Mouse (Mus musculus): ENCODE results near the gene Smim27. TPM values are rescaled to one million over a fixed set of nuclear protein-coding genes. Genes with fewer than 3 reads are reported as not detected.
A peak's percentile ranks its signal among the peaks of the same experiment; 100 is the strongest.

The Smim27 gene
- polyA plus RNA-seq, 1 experiment from 2014 or later, result 62.9 TPM

DNA sequence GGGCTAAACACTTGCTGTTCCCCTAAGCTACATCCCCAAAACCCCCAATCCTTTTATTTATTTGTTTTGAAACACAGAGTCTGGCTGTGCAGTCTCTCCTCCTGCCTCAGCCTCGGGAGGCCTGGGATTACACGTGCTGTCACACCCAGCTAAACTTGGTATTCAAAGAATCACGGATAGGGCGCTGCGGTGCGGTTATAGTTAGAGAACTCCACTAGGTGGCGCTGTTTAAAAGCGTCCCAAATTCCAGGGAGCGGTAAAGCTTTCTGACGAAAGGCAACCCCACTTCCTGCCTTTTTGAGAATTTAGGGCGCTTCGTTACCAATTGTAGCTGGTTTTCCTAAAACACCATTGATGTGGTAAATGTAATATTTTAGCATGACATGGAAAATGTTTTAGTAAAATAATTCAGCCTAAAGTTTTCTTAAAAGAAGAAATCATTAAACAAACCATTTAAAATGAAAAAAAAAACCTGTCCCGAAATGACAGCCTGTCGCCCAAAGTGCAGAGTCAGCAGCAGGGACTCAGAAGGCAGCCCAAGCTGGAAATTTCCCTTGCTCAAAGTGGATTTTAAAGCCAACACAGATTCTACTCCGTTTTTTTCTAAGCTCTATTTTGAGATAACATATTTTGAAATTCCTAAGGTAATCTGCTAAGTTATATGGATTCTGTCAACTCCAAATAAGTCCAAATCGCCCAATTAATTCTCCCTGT is 31.9 kb downstream of the Smim27 start:
- WGBS, result 10% methylated on average over 16 of the region's 16 CpGs
- H3K4me2 ChIP-seq (ENCODE audit: low read length), result peak overlapping the region; percentile 14
- ATAC-seq (replicated peaks; ENCODE audit: low FRiP score, low read depth) (peak; percentile 83), DNase-seq (ENCODE audit: low spot score) (peak; percentile 94)
- H3K9me3 ChIP-seq (replicated peaks; ENCODE audit: low read length), result no peaks in the 10 kb centered on the region
- H3K36me3 ChIP-seq (ENCODE audit: insufficient read depth, low read length), result no peaks in the 10 kb centered on the region
- no peak overlapping the region for H3K4me3 ChIP-seq (replicated peaks; ENCODE audit: low read depth, low read length)
- TF ChIP-seq CTCF (IDR thresholded peaks at IDR 0.05; ENCODE audit: low read depth), result peak; percentile 95
- H3K4me1 ChIP-seq (replicated peaks; ENCODE audit: insufficient read depth, low read length), result no peaks in the 10 kb centered on the region
- H3K27me3 ChIP-seq (ENCODE audit: insufficient read depth, low read length), result no peaks in the 10 kb centered on the region
- no peak overlapping the region for H3K27ac ChIP-seq
- no peak overlapping the region for H3K9ac ChIP-seq (ENCODE audit: low read depth, low read length)

DNA sequence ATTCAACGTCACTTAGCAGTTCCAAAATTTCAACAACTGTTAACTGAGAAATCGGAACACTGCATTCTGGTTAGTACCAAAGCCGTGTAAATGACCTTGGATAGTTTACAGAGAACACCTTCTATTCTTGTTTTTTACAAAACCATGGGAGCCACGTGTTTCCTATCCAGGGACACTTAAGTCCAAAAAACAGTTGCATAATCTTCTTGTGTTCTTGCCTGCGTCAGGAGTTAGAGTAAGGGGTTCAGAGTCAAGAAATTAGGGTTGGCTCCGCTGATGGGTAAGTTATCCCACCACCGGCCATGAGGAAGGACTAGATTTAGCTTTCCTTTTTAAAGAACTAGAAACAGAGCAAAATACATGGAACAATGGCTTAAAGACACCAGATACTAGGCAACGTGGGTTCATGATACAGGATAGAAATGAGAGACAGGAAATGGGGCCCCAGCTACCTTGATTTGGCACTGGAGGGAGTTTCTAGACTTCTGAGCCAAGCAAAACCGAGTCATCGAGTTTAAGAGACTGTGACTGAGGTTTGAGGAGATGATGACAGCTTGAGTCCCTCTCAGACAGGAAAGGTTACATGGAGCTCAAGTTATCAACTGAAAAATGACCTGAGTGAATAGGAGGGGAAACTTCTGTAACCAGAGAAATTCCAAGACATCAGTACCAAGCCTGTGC is 33.2 kb downstream of the Smim27 start:
- Histone ChIP-seq H3K27me3 (ENCODE audit: insufficient read depth, low read length) (no peaks in the 10 kb centered on the region), H3K27ac (no peak overlapping the region), H3K4me2 (ENCODE audit: low read length) (no peak overlapping the region), H3K4me1 (replicated peaks; ENCODE audit: insufficient read depth, low read length) (no peaks in the 10 kb centered on the region), H3K36me3 (ENCODE audit: insufficient read depth, low read length) (no peaks in the 10 kb centered on the region), H3K4me3 (replicated peaks; ENCODE audit: low read depth, low read length) (no peak overlapping the region), H3K9ac (ENCODE audit: low read depth, low read length) (no peak overlapping the region), H3K9me3 (replicated peaks; ENCODE audit: low read length) (no peaks in the 10 kb centered on the region)
- DNase-seq (ENCODE audit: low spot score), result no peak
- no peak for TF ChIP-seq CTCF (IDR thresholded peaks at IDR 0.05; ENCODE audit: low read depth)
- ATAC-seq (replicated peaks; ENCODE audit: low FRiP score, low read depth), result no peak
- WGBS, result 69% methylated on average over 10 of the region's 10 CpGs

DNA sequence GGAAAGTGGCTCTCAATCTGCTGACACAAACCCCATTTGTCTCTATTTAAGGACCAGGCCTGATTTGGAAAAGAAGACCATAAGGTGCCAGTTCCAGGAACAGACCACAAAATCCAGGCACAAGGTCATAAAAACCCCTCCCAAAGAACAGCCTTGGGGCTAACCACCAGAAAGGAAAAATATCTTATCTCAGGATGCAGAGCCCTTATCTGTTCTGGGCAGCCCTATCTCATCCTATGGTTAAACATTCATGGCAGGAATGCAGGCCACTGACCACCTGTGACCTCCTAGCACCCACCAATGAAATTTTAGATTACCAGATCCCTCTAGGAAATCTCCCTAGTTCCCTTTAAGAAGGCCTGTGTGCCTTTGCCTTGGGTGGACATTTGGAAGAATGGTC is 40.3 kb downstream of the Smim27 start:
- ATAC-seq (replicated peaks; ENCODE audit: low FRiP score, low read depth) (no peak), DNase-seq (ENCODE audit: low spot score) (no peak)
- TF ChIP-seq CTCF (IDR thresholded peaks at IDR 0.05; ENCODE audit: low read depth), result no peak
- Histone ChIP-seq H3K9me3 (replicated peaks; ENCODE audit: low read length) (no peaks in the 10 kb centered on the region), H3K9ac (ENCODE audit: low read depth, low read length) (no peak overlapping the region), H3K4me3 (replicated peaks; ENCODE audit: low read depth, low read length) (no peak overlapping the region), H3K4me1 (replicated peaks; ENCODE audit: insufficient read depth, low read length) (no peaks in the 10 kb centered on the region), H3K36me3 (ENCODE audit: insufficient read depth, low read length) (no peaks in the 10 kb centered on the region), H3K27me3 (ENCODE audit: insufficient read depth, low read length) (no peaks in the 10 kb centered on the region), H3K27ac (no peak overlapping the region), H3K4me2 (ENCODE audit: low read length) (no peak overlapping the region)

DNA sequence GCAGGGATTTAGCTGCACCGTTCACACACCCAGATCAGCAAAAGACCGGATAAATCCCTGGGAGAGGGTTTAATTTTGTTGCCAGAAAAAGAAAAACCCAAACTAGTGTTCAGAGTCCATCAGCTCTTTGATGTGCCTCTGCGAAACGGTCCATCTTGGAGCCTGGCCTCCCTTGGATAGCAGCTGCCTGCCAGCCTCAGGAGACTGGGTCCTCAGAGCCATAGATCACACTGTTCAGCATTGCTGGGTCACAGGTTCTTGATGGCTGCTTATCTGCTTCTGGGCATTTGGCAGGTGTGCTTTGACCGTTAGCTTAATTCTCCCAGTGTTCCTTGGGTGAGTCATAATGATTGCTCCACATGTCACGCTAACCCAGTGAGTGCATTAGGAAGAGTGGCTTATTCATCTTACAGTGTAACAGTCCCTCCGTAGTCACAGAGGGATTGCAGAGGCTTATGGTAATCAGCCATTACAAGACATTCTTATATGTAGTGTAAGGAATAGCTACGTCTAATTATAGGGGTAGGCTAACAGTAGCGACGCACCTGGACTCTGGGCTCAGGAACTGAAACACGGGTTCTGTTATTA is 41.5 kb downstream of the Smim27 start:
- no peaks in the 10 kb centered on the region for H3K9me3 ChIP-seq (replicated peaks; ENCODE audit: low read length)
- TF ChIP-seq CTCF (IDR thresholded peaks at IDR 0.05; ENCODE audit: low read depth), result no peak
- ATAC-seq (replicated peaks; ENCODE audit: low FRiP score, low read depth), result no peak
- no peaks in the 10 kb centered on the region for H3K36me3 ChIP-seq (ENCODE audit: insufficient read depth, low read length)
- no peaks in the 10 kb centered on the region for H3K4me1 ChIP-seq (replicated peaks; ENCODE audit: insufficient read depth, low read length)
- 81% methylated on average over 11 of the region's 11 CpGs for WGBS
- H3K4me3 ChIP-seq (replicated peaks; ENCODE audit: low read depth, low read length), result no peak overlapping the region
- no peaks in the 10 kb centered on the region for H3K27me3 ChIP-seq (ENCODE audit: insufficient read depth, low read length)
- DNase-seq (ENCODE audit: low spot score), result no peak
- no peak overlapping the region for H3K4me2 ChIP-seq (ENCODE audit: low read length)
- no peak overlapping the region for H3K9ac ChIP-seq (ENCODE audit: low read depth, low read length)
- no peak overlapping the region for H3K27ac ChIP-seq

DNA sequence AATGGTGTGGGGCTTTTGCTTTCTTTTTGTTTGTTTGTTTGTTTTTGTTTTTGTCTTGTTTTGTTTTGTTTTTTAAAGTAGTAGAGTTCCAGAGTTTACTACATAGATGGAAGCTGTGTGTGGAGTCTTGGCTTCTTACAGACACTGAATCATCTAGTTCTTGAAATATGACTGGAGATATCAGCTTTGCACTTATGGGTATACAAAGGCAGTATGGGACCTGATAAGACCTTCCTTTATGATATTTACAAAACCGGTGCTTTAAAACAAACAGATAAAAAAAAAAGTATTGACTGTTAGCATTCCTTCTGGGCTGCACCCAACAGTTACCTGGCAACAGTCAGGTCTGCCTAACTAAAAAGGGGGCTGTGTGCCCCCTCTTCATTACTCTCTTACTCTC is 42.8 kb downstream of the Smim27 start:
- no peak for TF ChIP-seq CTCF (IDR thresholded peaks at IDR 0.05; ENCODE audit: low read depth)
- no peak for ATAC-seq (replicated peaks; ENCODE audit: low FRiP score, low read depth)

DNA sequence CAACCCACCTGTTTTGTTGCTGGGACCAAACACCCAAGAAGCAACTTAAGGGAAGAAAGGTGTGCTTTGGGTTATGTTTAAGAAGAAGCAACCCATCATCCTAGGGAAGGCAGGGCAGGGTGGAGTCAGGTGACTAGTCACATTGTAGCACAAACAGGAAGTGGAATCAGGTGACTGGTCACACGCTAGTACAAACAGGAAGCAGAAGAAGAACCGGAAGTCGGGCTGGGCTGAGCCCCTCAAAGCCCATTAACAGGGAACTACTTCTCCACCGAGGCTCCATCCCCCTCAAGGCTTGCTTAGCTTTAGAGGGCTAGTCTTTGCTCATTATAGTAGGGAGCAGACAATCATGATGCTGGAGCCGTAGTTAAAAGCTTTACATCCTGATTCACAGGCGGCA is 43.6 kb downstream of the Smim27 start:
- H3K4me3 ChIP-seq (replicated peaks; ENCODE audit: low read depth, low read length), result no peak overlapping the region
- H3K9me3 ChIP-seq (replicated peaks; ENCODE audit: low read length), result no peaks in the 10 kb centered on the region
- no peaks in the 10 kb centered on the region for H3K27me3 ChIP-seq (ENCODE audit: insufficient read depth, low read length)
- no peak overlapping the region for H3K9ac ChIP-seq (ENCODE audit: low read depth, low read length)
- no peak for ATAC-seq (replicated peaks; ENCODE audit: low FRiP score, low read depth)
- no peak for TF ChIP-seq CTCF (IDR thresholded peaks at IDR 0.05; ENCODE audit: low read depth)
- WGBS, result 71% methylated on average over 6 of the region's 6 CpGs
- H3K27ac ChIP-seq, result no peak overlapping the region
- DNase-seq (ENCODE audit: low spot score), result no peak
- no peak overlapping the region for H3K4me2 ChIP-seq (ENCODE audit: low read length)
- no peaks in the 10 kb centered on the region for H3K4me1 ChIP-seq (replicated peaks; ENCODE audit: insufficient read depth, low read length)
- no peaks in the 10 kb centered on the region for H3K36me3 ChIP-seq (ENCODE audit: insufficient read depth, low read length)

More for the DNA sequence above, 42.8 kb downstream of the Smim27 start:
- H3K9ac ChIP-seq (ENCODE audit: low read depth, low read length), result no peak overlapping the region
- WGBS, result 81% methylated on average over 1 of the region's 1 CpGs
- H3K4me1 ChIP-seq (replicated peaks; ENCODE audit: insufficient read depth, low read length), result no peaks in the 10 kb centered on the region
- no peak for DNase-seq (ENCODE audit: low spot score)
- no peak overlapping the region for H3K27ac ChIP-seq
- no peaks in the 10 kb centered on the region for H3K36me3 ChIP-seq (ENCODE audit: insufficient read depth, low read length)
- H3K27me3 ChIP-seq (ENCODE audit: insufficient read depth, low read length), result no peaks in the 10 kb centered on the region
- no peaks in the 10 kb centered on the region for H3K9me3 ChIP-seq (replicated peaks; ENCODE audit: low read length)
- H3K4me2 ChIP-seq (ENCODE audit: low read length), result no peak overlapping the region
- no peak overlapping the region for H3K4me3 ChIP-seq (replicated peaks; ENCODE audit: low read depth, low read length)

All from kidney, postnatal 0 days (tissue).